Mouse (Mus musculus): ENCODE measurements around the gene Sptssb.

The Sptssb gene

GRCm38 (mm10) chr3:69859858-69860588 lies at the start of gene Sptssb:
TSS of gene Sptssb (minus strand) at chr3:69859940.
- peak; percentile 86 for DNase-seq

DNA sequence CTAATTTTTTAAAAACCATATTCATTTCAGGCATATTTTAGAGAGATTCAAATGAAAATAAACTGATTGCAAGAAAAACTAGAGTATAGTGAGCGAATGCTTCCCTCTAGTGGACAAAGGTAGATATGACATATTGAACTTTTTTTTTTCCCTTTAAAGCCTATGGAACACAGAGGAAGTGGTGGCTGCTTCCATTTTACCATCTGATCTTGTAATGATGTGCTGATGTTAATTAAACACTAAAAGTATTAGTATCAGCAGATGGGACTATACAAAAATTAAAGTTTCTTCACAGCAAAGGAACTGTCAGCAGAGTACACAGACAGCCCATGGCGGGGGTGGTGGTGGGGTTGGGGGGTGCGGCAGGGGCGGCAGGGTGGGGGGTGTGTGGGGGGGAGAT lies 48.3 kb upstream of the Sptssb start:
- no peak for DNase-seq

DNA sequence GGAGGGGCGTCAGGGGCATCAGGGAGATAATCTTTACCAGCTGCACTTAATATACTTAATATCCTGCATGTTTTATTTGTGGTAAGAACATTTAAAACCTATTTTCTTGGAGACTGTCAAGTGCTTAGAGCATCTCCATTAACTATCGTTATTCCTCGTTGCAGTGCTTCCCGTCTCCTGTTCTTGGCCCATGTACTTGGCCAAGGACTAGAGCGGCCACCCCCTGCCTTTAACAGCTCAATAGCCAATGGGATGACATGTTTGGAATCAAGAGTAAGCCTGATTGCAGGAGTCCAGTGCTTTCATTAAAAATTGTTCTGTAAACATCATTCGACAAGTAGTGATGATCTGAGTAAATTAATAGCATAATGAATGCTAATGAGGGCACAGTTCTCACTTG lies 47.8 kb upstream of the Sptssb start:
- no peak for DNase-seq

DNA sequence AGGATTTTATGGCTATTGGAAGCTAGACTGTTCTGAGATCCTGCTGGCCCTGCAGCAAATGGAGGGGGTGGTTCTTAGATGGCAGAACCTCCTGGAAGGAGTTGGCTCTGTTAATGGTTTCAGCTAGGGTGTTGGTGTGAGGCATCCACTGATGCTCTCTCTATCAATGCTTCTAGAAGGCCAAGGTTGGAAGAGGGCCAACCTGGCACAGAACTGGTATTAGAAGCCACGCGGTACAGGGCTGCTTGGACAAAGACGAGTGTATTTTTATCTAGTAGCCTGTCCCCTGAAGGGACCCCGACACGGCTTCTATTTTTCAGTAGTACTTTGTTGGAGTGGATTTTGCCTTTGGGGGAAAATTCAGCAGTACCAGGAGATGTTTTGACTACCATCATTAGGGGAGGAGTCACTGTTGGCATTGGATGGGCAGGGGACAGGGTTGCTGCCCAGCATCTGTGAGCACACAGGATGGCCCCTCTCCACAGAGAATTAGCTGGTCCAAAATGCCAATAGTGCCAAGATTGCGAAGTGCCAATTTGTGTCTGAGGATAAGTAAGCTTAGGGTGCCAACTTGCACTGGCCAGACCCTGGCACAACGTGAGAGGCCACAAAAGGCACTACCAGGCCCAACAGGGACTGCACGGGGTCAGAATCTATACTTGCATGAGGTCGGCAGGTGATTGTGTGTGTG lies 43.2 kb upstream of the Sptssb start:
- peak; percentile 34 for DNase-seq

- no peak for DNase-seq
These were observed 42.6 kb upstream of the Sptssb start for GRCm38 (mm10) chr3:69902382-69902781.

- no peak for DNase-seq
These were observed 42.2 kb upstream of the Sptssb start for GRCm38 (mm10) chr3:69901874-69902381.

GRCm38 (mm10) chr3:69900335-69900734 lies 40.6 kb upstream of the Sptssb start:
- DNase-seq, result no peak

GRCm38 (mm10) chr3:69897917-69898594 lies 38.3 kb upstream of the Sptssb start:
- peak; percentile 44 for DNase-seq

GRCm38 (mm10) chr3:69895516-69895915 lies 35.8 kb upstream of the Sptssb start:
- DNase-seq, result peak; percentile 38

DNA sequence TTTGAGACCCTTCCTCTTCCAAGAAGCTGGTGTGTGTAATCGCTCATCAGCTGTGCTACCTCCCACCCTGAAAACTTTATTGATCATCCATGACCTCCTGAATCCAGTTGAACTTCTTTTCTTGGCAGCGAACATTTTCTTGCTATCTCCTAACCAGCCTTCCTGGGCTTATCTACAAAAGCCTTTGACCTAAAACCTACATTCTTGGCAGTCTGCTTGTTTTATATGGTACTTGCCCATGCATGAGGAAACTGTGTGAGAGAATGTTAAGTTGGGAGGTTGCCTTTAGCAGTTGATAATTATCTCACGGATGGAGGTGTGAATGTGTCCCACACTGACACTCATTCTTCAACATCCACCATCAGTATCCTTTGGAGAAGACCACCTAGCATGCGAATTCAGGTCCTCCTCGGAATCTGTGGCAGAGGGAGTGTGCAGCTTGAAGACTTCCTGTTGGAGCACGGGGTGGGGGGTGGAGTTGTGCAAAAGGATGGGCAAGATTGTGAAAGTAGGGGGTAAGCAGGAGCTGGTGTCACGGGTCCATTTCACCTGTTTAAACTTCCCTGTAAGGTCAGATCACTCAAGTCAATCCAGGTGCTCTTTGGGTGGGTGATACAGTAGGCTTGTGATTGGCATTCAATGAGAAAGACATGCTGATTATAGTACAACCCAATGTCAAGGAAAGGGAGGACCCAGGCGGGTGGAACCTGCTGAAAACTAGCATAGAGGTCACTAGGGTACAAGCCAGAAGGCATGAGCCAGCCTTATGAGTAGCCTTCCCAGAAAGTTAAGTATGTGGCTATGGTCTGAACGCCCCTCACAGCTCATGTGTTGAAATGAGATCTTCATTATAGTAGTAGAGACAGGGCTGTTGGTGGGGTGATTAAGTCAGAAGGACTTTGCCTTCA lies 32.7 kb upstream of the Sptssb start:
- no peak for DNase-seq

- DNase-seq, result peak; percentile 50
These were observed 26.1 kb upstream of the Sptssb start for GRCm38 (mm10) chr3:69885866-69886265.

GRCm38 (mm10) chr3:69883710-69884109 lies 24.0 kb upstream of the Sptssb start:
- DNase-seq, result no peak

DNA sequence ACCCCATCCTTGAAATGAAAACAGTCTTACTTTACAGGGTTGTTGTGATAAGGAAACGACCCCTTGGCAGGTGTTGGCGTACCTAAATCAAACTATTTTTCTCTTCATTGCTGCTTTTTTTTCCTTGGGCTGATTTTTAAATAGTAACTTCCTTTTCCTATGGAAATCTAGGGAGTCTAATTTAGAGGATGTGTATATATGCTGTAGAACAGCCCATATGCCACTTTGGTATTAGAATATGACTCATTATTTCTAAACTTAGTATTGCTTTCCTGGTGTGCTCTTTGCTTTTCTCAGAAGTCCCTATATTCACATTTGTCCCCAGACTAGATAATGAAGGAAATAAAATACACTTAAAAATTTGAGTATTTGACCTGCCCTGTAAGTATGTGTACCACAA lies 17.8 kb upstream of the Sptssb start:
- DNase-seq, result no peak

DNA sequence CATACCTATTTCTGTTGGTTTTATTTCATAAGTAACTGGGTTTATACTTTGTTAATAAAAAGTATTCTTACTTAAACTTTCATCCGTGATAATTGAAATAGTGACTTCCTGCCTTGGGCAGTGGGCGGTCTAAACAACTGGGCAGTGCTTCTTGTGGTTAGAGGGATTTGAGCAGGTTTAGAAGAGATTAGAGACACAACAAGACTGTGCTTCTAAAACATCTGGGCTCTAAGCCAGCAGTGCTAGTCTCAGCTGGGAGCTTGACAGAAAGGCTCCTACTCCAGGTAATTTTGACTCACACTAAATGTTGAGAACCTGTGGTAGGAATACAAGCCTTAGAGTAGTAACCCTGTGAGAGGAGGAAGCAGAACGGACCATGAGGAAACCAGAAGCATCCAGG lies 15.0 kb upstream of the Sptssb start:
- no peak for DNase-seq

DNA sequence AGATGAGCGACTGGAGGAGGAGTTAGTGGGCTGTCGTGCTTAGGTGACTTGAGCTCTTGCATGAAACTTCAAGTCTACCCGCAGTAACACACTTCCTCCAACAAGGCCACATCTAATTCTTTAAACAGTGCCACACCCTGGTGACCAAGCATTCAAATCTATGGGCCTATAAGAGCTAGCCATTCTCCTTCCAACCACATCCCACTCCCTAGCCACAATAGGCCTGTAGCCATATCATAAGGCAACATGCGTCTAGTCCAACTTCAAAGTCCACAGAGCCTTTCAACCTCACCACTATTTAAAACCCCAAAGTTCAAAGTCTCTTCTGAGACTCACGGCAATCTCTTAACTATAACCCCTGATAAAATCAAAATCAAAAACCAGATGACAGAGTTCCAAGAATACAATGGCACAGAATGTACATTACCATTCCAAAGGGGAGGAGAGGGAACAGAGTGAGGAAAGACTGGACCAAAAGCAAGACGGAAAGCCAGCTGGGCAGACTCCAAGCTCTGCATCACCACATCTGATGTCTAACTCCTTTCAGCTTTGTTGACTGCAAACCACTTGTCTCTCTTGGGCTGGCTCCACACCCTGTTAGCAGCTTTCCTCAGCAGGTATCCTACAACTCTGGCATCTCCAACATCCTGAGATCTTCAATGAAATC lies 13.1 kb upstream of the Sptssb start:
- DNase-seq, result no peak

GRCm38 (mm10) chr3:69871174-69871573 lies 11.4 kb upstream of the Sptssb start:
- DNase-seq, result no peak

DNA sequence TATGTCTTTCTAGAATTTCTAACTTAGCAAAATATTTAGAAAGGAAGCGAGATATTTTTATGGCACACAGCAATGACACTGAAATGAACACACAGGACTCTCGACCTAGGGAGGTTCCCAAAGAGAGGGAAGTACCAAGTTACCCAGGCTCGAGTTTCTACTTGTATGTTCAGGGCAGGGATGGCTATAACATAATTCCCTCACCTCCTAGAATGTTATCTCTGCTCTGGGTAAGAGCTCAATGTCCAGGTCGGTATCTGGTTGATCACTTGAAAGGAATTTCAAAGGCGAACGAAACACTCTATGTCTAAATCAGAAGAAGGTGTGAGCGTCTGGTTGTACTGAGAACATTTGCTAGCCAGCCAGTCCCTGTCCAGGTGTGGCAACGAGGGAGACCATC lies 10.0 kb upstream of the Sptssb start:
- DNase-seq, result no peak

DNA sequence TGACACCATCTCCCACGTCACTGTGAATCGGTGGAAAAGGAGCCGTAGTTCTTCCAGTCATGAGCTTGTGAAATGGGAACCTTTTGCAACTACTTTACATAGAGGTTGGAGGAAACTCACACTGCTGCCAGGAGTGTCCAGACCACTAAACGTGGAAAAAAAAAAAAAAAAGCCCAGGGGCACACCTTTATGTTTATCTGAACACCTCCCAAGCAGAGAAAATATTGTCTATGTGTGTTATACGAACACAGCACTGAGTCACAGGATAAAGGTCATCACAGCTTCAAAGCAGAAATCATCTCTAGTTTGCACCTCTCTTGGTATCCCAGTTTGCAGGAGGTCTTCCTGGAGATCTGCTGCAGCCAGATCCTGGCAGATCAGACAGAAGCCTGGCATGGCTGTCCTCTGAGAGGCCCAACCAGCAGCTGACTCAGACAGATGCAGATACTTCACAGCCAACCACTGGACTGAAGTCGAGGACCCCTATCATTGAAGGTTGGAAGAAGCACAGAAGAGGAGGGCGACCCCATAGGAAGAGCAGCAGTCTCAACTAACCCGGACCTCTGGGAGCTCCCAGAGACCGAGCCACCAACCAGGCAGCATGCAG lies 2.2 kb upstream of the Sptssb start:
- peak; percentile 59 for DNase-seq

DNA sequence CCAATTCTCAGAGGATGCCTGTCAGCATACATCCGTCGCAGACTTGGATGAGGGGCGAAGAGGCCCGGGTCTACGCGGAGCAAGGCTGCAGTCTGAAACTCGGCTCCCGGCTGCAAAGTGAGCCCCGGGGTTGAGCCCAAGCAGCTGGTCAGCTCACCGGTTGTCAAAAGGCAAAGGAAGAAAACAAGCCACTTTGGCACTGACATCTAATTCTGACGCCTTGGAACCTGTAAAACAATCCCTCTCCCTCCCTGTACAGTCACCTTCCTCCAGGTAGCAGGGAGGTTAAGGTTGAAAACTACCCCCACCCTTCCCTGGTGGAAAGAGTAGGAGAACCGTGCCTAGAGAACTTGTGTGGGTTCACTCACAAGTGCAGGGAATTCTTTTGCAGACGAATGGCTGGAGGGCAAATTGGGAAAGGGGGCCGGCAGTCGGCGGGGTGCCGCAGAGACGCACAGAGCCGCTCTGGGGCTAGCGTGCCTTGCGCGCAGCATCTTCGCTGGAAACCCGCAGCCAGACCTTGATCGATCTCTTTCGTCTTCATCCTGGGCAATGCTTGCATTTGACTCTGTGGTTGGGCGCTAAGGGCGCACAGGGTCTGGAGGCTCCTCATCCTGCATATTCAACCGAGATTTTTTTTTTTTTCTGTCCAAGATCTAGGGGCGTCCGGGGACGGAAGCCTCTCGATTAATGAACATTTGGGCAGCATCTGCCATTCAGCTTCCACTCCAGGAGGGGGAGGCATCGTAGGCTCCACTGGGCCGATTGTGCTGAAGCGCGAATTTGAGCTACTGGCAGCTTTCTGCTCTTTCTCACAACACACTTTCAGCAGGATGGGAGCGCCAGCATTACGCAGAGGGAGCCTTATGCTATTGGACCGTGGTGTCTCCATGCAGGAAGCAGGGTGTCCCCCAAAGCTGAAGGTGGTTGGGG lies 1.1 kb upstream of the Sptssb start:
- DNase-seq, result peak; percentile 93

DNA sequence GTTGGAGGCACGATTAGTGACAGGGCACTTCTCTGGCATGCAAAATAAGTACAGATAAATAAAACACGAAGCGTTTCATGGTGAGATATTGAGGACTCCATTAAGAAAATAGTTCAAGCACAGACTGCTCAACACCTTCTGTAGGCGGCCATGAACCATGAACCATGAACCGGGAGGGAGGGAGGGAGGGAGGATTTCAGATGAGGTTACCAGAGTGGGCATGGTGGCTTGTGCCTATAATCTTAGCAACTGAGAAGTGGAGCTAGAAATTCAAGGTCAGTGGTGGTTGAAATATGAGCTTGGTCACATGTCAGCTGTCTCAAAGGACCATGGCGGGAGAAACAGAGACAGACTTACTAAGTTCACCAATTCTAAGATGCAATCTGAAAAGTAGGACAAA lies 20.3 kb downstream of the Sptssb start:
- no peak for DNase-seq

- DNase-seq, result no peak
These were observed 30.2 kb downstream of the Sptssb start for GRCm38 (mm10) chr3:69829532-69829931.
